Mouse (Mus musculus): ENCODE data around the gene 2610028H24Rik. TPM values are rescaled to one million over a fixed set of nuclear protein-coding genes. Genes with fewer than 3 reads are reported as not detected.

The 2610028H24Rik gene
- polyA plus RNA-seq, 1 experiment from 2014 or later = not detected

- no peak for TF ChIP-seq CTCF (IDR thresholded peaks at IDR 0.05; ENCODE audit: low read depth)
- TF ChIP-seq EP300 (IDR thresholded peaks at IDR 0.05; ENCODE audit: low read depth) = no peak
- 92% methylated on average over 4 of the region's 4 CpGs for WGBS (ENCODE audit: insufficient replicate concordance)
- H3K9me3 ChIP-seq (ENCODE audit: low read length) = no peaks in the 10 kb centered on the region
- no peak for ATAC-seq
- DNase-seq = no peak
- H3K4me2 ChIP-seq (ENCODE audit: low read depth, low read length) = no peak overlapping the region
- no peak overlapping the region for H3K9ac ChIP-seq (replicated peaks)
- H3K36me3 ChIP-seq (replicated peaks; ENCODE audit: insufficient read depth, low read length) = peaks cover 70% of the 10 kb centered on the region
- H3K27me3 ChIP-seq (ENCODE audit: insufficient read depth, low read length) = no peaks in the 10 kb centered on the region
- H3K4me3 ChIP-seq (ENCODE audit: low read depth, low read length) = no peak overlapping the region
- no peak overlapping the region for H3K27ac ChIP-seq (ENCODE audit: low read depth)
- H3K4me1 ChIP-seq (ENCODE audit: insufficient read depth) = no peaks in the 10 kb centered on the region
These were observed 48.6 kb downstream of the 2610028H24Rik start for GRCm38 (mm10) chr10:76497522-76497921.

GRCm38 (mm10) chr10:76504271-76504943, 55.5 kb downstream of the 2610028H24Rik start:
- WGBS (ENCODE audit: insufficient replicate concordance) = 72% methylated on average over 11 of the region's 11 CpGs
- TF ChIP-seq CTCF (IDR thresholded peaks at IDR 0.05; ENCODE audit: low read depth) (no peak), EP300 (IDR thresholded peaks at IDR 0.05; ENCODE audit: low read depth) (no peak)
- no peaks in the 10 kb centered on the region for H3K27me3 ChIP-seq (ENCODE audit: insufficient read depth, low read length)

GRCm38 (mm10) chr10:76505865-76506264, 57.0 kb downstream of the 2610028H24Rik start:
- no peak overlapping the region for H3K27ac ChIP-seq (ENCODE audit: low read depth)
- H3K36me3 ChIP-seq (replicated peaks; ENCODE audit: insufficient read depth, low read length) = peaks cover 58% of the 10 kb centered on the region
- no peaks in the 10 kb centered on the region for H3K4me1 ChIP-seq (ENCODE audit: insufficient read depth)
- ATAC-seq = no peak
- no peaks in the 10 kb centered on the region for H3K9me3 ChIP-seq (ENCODE audit: low read length)
- no peak for DNase-seq
- H3K4me3 ChIP-seq (ENCODE audit: low read depth, low read length) = no peak overlapping the region
- no peaks in the 10 kb centered on the region for H3K27me3 ChIP-seq (ENCODE audit: insufficient read depth, low read length)
- no peak overlapping the region for H3K4me2 ChIP-seq (ENCODE audit: low read depth, low read length)
- WGBS (ENCODE audit: insufficient replicate concordance) = 81% methylated on average over 7 of the region's 7 CpGs
- TF ChIP-seq EP300 (IDR thresholded peaks at IDR 0.05; ENCODE audit: low read depth) (no peak), CTCF (IDR thresholded peaks at IDR 0.05; ENCODE audit: low read depth) (no peak)
- no peak overlapping the region for H3K9ac ChIP-seq (replicated peaks)

More at GRCm38 (mm10) chr10:76504271-76504943, 55.5 kb downstream of the 2610028H24Rik start:
- no peak overlapping the region; the same call in 1 of the 2 replicates for H3K27ac ChIP-seq (ENCODE audit: low read depth)
- peaks cover 67% of the 10 kb centered on the region for H3K36me3 ChIP-seq (replicated peaks; ENCODE audit: insufficient read depth, low read length)
- ATAC-seq (peak; percentile 64), DNase-seq (no peak)
- no peaks in the 10 kb centered on the region for H3K4me1 ChIP-seq (ENCODE audit: insufficient read depth)
- no peak overlapping the region for H3K4me3 ChIP-seq (ENCODE audit: low read depth, low read length)
- H3K9me3 ChIP-seq (ENCODE audit: low read length) = no peaks in the 10 kb centered on the region
- H3K9ac ChIP-seq (replicated peaks) = no peak overlapping the region
- H3K4me2 ChIP-seq (ENCODE audit: low read depth, low read length) = no peak overlapping the region

Other genes with a start within 250 kb of the 2610028H24Rik start
- 2.7 and 3.0 TPM in 2 replicates for gene Prmt2, start 211.2 kb upstream of the 2610028H24Rik start, polyA plus RNA-seq (2015; fragmentation: Nextera tagmentation; extraction: Ambion mirVana)
- 0.14 and 0.23 TPM in 2 replicates for gene S100b, start 195.2 kb upstream of the 2610028H24Rik start, polyA plus RNA-seq (2015; fragmentation: Nextera tagmentation; extraction: Ambion mirVana)
- 0.67 and 0.97 TPM in 2 replicates for gene Dip2a, start 103.8 kb upstream of the 2610028H24Rik start, polyA plus RNA-seq (2015; fragmentation: Nextera tagmentation; extraction: Ambion mirVana)
- gene AC141477.1, start 8.6 kb upstream of the 2610028H24Rik start, polyA plus RNA-seq (2015; fragmentation: Nextera tagmentation; extraction: Ambion mirVana) = 1.2 TPM in 1 of 2 replicates, not detected in the other
- 4.5 and 5.4 TPM in 2 replicates for gene Pcnt, start 6.3 kb upstream of the 2610028H24Rik start, polyA plus RNA-seq (2015; fragmentation: Nextera tagmentation; extraction: Ambion mirVana)
- 14.9 and 18.2 TPM in 2 replicates for gene Mcm3ap, start 19.8 kb downstream of the 2610028H24Rik start, polyA plus RNA-seq (2015; fragmentation: Nextera tagmentation; extraction: Ambion mirVana)
- 2.5 and 2.7 TPM in 2 replicates for gene Ybey, start 20.0 kb downstream of the 2610028H24Rik start, polyA plus RNA-seq (2015; fragmentation: Nextera tagmentation; extraction: Ambion mirVana)
- gene Lss, start 82.5 kb downstream of the 2610028H24Rik start, polyA plus RNA-seq (2015; fragmentation: Nextera tagmentation; extraction: Ambion mirVana) = 14.5 and 15.8 TPM in 2 replicates
- not detected in 2 replicates for gene Spatc1l, start 113.2 kb downstream of the 2610028H24Rik start, polyA plus RNA-seq (2015; fragmentation: Nextera tagmentation; extraction: Ambion mirVana)
- gene Ftcd, start 126.6 kb downstream of the 2610028H24Rik start, polyA plus RNA-seq (2015; fragmentation: Nextera tagmentation; extraction: Ambion mirVana) = 171 TPM in 2 replicates
- 5.9 and 6.2 TPM in 2 replicates for gene Col6a2, start 174.5 kb downstream of the 2610028H24Rik start, polyA plus RNA-seq (2015; fragmentation: Nextera tagmentation; extraction: Ambion mirVana)